Mouse (Mus musculus): Measurements from ENCODE around the gene Gm14295.
"Not testable (repeated sequence)": the region's sequence is repeated elsewhere in the genome, so short reads cannot be mapped to it uniquely, and the experiment has no call there.

Gm14295 gene

DNA sequence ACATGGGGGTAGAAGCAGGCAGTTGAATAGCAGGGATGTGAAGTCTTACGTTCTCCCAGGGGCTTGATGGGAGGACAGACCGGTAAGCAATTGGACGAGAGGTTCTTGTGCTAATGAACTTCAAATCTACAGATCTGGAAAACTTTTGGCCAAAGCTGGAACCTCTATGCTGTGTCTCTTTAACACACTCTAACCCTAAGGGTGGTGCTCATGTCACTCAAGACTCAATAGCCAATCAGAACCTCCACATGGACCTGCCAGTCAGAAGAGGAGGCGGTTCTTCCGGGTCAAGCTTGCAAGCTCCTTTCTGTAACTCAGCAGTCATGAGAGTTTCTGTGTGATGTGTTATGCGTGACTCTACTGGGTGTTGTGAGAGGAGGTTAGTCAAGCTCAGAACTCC, at the start of gene Gm14295:
Gm14295 (plus strand) TSS at position 301 of the 400 bp plus-strand sequence.
- not testable (repeated sequence) for DNase-seq (ENCODE audit: low spot score)

DNA sequence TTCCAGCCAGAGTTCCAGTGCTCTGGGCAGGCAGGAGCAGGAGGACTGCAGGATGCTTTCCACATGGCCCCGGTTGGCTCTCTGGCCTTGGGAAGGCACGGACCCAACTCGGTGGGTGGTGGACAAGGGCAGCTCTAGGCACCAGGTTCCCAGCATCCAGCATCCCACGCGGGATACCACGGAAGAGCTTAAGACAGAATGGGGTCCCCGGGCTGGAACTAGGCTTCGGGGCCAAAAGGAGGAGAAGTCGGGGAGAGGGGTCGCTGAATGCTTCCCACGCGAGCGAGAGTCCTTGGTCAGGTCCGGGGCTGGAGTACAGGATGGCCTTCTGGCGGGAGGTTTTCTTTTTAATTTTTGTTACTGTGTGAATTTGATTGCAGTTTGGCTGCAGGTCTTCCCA, 373 bp downstream of the Gm14295 start:
- DNase-seq (ENCODE audit: low spot score), result not testable (repeated sequence)

DNA sequence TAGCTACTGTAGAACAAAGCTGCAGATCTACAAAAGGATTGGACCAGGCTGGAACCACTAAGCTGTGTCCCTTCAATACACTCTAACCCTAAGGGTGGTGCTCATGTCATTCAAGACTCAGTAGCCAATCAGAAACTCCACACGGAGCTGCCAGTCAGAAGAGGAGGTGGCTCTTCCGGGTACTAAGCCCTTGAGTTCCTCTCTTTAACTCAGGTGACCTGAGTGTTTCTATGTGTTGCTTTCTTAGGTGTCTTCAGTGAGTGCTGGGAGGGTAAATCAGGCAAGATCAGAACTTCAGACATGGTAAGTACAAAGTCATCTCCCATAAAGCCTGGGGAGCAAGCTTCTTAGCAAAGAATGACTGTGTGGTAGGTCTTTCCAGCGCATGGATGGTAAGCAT, 32.4 kb downstream of the Gm14295 start, which contains the start of gene Gm14408:
Gm14408 (plus strand) TSS at position 301 of the 400 bp plus-strand sequence.
- DNase-seq (ENCODE audit: low spot score), result not testable (repeated sequence)
